Mouse (Mus musculus) midbrain, embryonic 14.5 days (tissue): ENCODE data around the gene Sqor. TPM values are rescaled to one million over a fixed set of nuclear protein-coding genes. Genes with fewer than 3 reads are reported as not detected.

Experiments used
- ATAC-seq: fragments of 200-750 bp; cut with Nextera tagmentation; 2 replicates; pipeline ENCODE4 v1.8.0; 2017; ENCODE audit warnings: moderate number of reproducible peaks, moderate library complexity; ENCODE audit not compliant: low FRiP score, low TSS enrichment
- DNase-seq: peaks from one replicate; pipeline ENCODE4 v3.0.0-alpha.2; 2015
- H3K27ac ChIP-seq: fragments of 300-500 bp; sonication (generic); replicated peaks from 2 replicates; pipeline ENCODE4 v1.5.1; 2014; ENCODE audit warnings: mild to moderate bottlenecking, low read depth, low read length, moderate library complexity
- H3K27me3 ChIP-seq: fragments of 300-500 bp; sonication (generic); 2 replicates; pipeline ENCODE4 v1.6.1; 2014; ENCODE audit warnings: low read length, control low read depth, mixed read lengths; ENCODE audit not compliant: control insufficient read depth, insufficient read depth
- H3K36me3 ChIP-seq: fragments of 300-500 bp; sonication (generic); 2 replicates; pipeline ENCODE4 v1.6.1; 2014; ENCODE audit warnings: low read length, control low read depth; ENCODE audit not compliant: control insufficient read depth, insufficient read depth
- H3K4me1 ChIP-seq: fragments of 300-500 bp; sonication (generic); 2 replicates; pipeline ENCODE4 v1.6.1; 2014; ENCODE audit warnings: mild to moderate bottlenecking, antibody characterized with exemption, low read length, control low read depth; ENCODE audit not compliant: control insufficient read depth, insufficient read depth
- H3K4me2 ChIP-seq: fragments of 300-500 bp; sonication (generic); 2 replicates; pipeline ENCODE4 v1.6.1; 2014; ENCODE audit warnings: mild to moderate bottlenecking, low read length, moderate library complexity
- H3K4me3 ChIP-seq: fragments of 300-500 bp; sonication (generic); replicated peaks from 2 replicates; pipeline ENCODE4 v1.5.1; 2014; ENCODE audit warnings: low read depth, low read length
- H3K9ac ChIP-seq: fragments of 300-500 bp; sonication (generic); replicated peaks from 2 replicates; pipeline ENCODE4 v1.6.1; 2014; ENCODE audit warnings: mild to moderate bottlenecking, low read length, moderate library complexity
- H3K9me3 ChIP-seq: fragments of 300-500 bp; sonication (generic); 2 replicates; pipeline ENCODE4 v1.6.1; 2016; ENCODE audit warnings: low read length, control low read depth, mixed read lengths; ENCODE audit not compliant: control insufficient read depth
- WGBS: fragments of 180-500 bp; shearing (Covaris S2); extraction: QIAGEN DNeasy Blood & Tissue Kit; methylation state at CpG from one replicate; pipeline ENCODE4 v1.1.7; 2014; 5-methylcytosine and 5-hydroxymethylcytosine counted together
- polyA plus RNA-seq: library from polyadenylated mRNA; unstranded; fragments of >200 nt; fragmentation: Nextera tagmentation; extraction: Ambion mirVana; gene quantifications from 2 replicates; pipeline ENCODE4 v1.2.1, GENCODE M21; 2014

Gene Sqor
- polyA plus RNA-seq, 1 experiment from 2014 or later, result 2.1 TPM

GRCm38 (mm10) chr2:122804392-122804791, 39.4 kb downstream of the Sqor start:
- ATAC-seq (no peak), DNase-seq (no peak)
- H3K4me3 ChIP-seq, result no peak overlapping the region
- H3K27me3 ChIP-seq, result no peaks in the 10 kb centered on the region
- H3K9ac ChIP-seq, result no peak overlapping the region
- H3K4me1 ChIP-seq, result no peaks in the 10 kb centered on the region
- H3K27ac ChIP-seq, result no peak overlapping the region
- whole genome bisulfite sequencing, result 59% methylated on average over 6 of the region's 6 CpGs
- no peaks in the 10 kb centered on the region for H3K36me3 ChIP-seq
- H3K4me2 ChIP-seq, result no peak overlapping the region
- H3K9me3 ChIP-seq, result no peaks in the 10 kb centered on the region

GRCm38 (mm10) chr2:122806040-122806439, 41.0 kb downstream of the Sqor start:
- 91% methylated on average over 3 of the region's 3 CpGs for WGBS
- H3K36me3 ChIP-seq, result no peaks in the 10 kb centered on the region
- H3K9me3 ChIP-seq, result no peaks in the 10 kb centered on the region
- H3K9ac ChIP-seq, result no peak overlapping the region
- no peak overlapping the region for H3K4me3 ChIP-seq
- no peak overlapping the region for H3K27ac ChIP-seq
- no peaks in the 10 kb centered on the region for H3K4me1 ChIP-seq
- no peaks in the 10 kb centered on the region for H3K27me3 ChIP-seq
- H3K4me2 ChIP-seq, result no peak overlapping the region
- DNase-seq (no peak), ATAC-seq (no peak)

- Histone ChIP-seq H3K9ac (no peak overlapping the region), H3K36me3 (no peaks in the 10 kb centered on the region), H3K9me3 (no peaks in the 10 kb centered on the region), H3K4me3 (no peak overlapping the region), H3K27me3 (no peaks in the 10 kb centered on the region), H3K4me2 (no peak overlapping the region), H3K4me1 (no peaks in the 10 kb centered on the region), H3K27ac (no peak overlapping the region)
- 56% methylated on average over 4 of the region's 4 CpGs for WGBS
- DNase-seq (no peak), ATAC-seq (no peak)
Measured at GRCm38 (mm10) chr2:122809027-122809426, 44.0 kb downstream of the Sqor start.

- DNase-seq, result no peak
- 90% methylated on average over 2 of the region's 2 CpGs for WGBS
- Histone ChIP-seq H3K9ac (no peak overlapping the region), H3K4me3 (no peak overlapping the region), H3K36me3 (no peaks in the 10 kb centered on the region), H3K4me1 (no peaks in the 10 kb centered on the region), H3K27me3 (no peaks in the 10 kb centered on the region), H3K9me3 (no peaks in the 10 kb centered on the region), H3K27ac (no peak overlapping the region), H3K4me2 (no peak overlapping the region)
- no peak for ATAC-seq
Measured at GRCm38 (mm10) chr2:122816986-122817385, 51.9 kb downstream of the Sqor start.

- H3K9me3 ChIP-seq, result no peaks in the 10 kb centered on the region
- no peaks in the 10 kb centered on the region for H3K36me3 ChIP-seq
- H3K4me3 ChIP-seq, result no peak overlapping the region
- WGBS, result 72% methylated on average over 2 of the region's 2 CpGs
- no peaks in the 10 kb centered on the region for H3K27me3 ChIP-seq
- H3K4me1 ChIP-seq, result no peaks in the 10 kb centered on the region
- H3K27ac ChIP-seq, result no peak overlapping the region
- ATAC-seq (no peak), DNase-seq (no peak)
- H3K9ac ChIP-seq, result no peak overlapping the region
- no peak overlapping the region for H3K4me2 ChIP-seq
Measured at GRCm38 (mm10) chr2:122821246-122821645, 56.2 kb downstream of the Sqor start.

GRCm38 (mm10) chr2:122825406-122826236, 60.6 kb downstream of the Sqor start:
- no peaks in the 10 kb centered on the region for H3K9me3 ChIP-seq
- H3K27me3 ChIP-seq, result no peaks in the 10 kb centered on the region
- no peaks in the 10 kb centered on the region for H3K4me1 ChIP-seq
- DNase-seq (peak; percentile 88), ATAC-seq (peak; percentile 48; the same call in 1 of the 2 replicates)
- no peak overlapping the region for H3K4me3 ChIP-seq
- H3K27ac ChIP-seq, result no peak overlapping the region; the same call in 1 of the 2 replicates
- H3K4me2 ChIP-seq, result peak overlapping the region; percentile 34
- no peaks in the 10 kb centered on the region for H3K36me3 ChIP-seq
- no peak overlapping the region for H3K9ac ChIP-seq
- 32% methylated on average over 19 of the region's 19 CpGs for WGBS

- no peak overlapping the region for H3K4me3 ChIP-seq
- no peaks in the 10 kb centered on the region for H3K27me3 ChIP-seq
- ATAC-seq, result no peak
- DNase-seq, result peak; percentile 77
- WGBS, result 41% methylated on average over 3 of the region's 3 CpGs
- no peaks in the 10 kb centered on the region for H3K9me3 ChIP-seq
- H3K27ac ChIP-seq, result no peak overlapping the region
- H3K4me1 ChIP-seq, result no peaks in the 10 kb centered on the region
- no peaks in the 10 kb centered on the region for H3K36me3 ChIP-seq
- no peak overlapping the region for H3K9ac ChIP-seq
- no peak overlapping the region for H3K4me2 ChIP-seq
Measured at GRCm38 (mm10) chr2:122826302-122826701, 61.3 kb downstream of the Sqor start.

- Histone ChIP-seq H3K9ac (no peak overlapping the region), H3K4me3 (no peak overlapping the region), H3K36me3 (no peaks in the 10 kb centered on the region), H3K9me3 (no peaks in the 10 kb centered on the region), H3K27ac (0 out of 2 replicates have a peak overlapping the region, but pooled peaks have one; percentile 6), H3K4me2 (no peak overlapping the region), H3K27me3 (no peaks in the 10 kb centered on the region), H3K4me1 (no peaks in the 10 kb centered on the region)
- DNase-seq (peak; percentile 53), ATAC-seq (peak; percentile 40; the same call in 1 of the 2 replicates)
- 39% methylated on average over 4 of the region's 4 CpGs for WGBS
Measured at GRCm38 (mm10) chr2:122854636-122855035, 89.6 kb downstream of the Sqor start.

GRCm38 (mm10) chr2:122855354-122855753, 90.3 kb downstream of the Sqor start:
- Histone ChIP-seq H3K4me2 (no peak overlapping the region), H3K4me1 (no peaks in the 10 kb centered on the region), H3K9me3 (no peaks in the 10 kb centered on the region), H3K36me3 (no peaks in the 10 kb centered on the region), H3K27ac (no peak overlapping the region), H3K4me3 (no peak overlapping the region), H3K27me3 (no peaks in the 10 kb centered on the region), H3K9ac (no peak overlapping the region)
- no peak for ATAC-seq
- DNase-seq, result no peak
- WGBS, result 59% methylated on average over 3 of the region's 3 CpGs
